Mouse (Mus musculus): ENCODE measurements around the gene Bloc1s3.

The Bloc1s3 gene

DNA sequence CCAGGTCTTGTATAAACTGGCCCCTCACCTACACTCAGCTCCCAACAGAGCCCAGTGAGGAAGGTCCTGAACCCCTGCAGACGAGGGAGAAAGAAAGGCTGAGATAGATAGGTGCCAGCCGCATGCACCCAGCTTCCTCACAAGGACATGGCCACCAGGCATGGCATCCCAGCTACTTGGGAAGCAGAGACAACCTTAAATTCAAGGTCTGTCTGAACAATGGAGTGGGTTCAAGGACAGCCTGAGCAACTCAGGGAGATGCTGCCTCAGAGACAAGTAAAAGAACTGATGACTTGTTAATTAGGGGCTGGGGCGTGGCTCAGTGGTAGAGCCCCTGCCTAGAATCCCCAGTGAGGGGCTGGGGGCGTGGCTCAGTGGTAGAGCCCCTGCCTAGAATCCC, 53.0 kb downstream of the Bloc1s3 start:
- in situ Hi-C loops (cut with MboI) = no loop called here
